Mouse (Mus musculus): Measurements from ENCODE around the gene Pnpla5.

- TF ChIP-seq POLR2A (IDR thresholded peaks at IDR 0.05; ENCODE audit: low read depth, low read length) (peak; percentile 55), CTCF (IDR thresholded peaks at IDR 0.05; ENCODE audit: borderline replicate concordance, insufficient read depth, low read length) (0 out of 2 replicates have a peak, but pooled peaks have one; percentile 7)
Measured at GRCm38 (mm10) chr15:84167600-84167999, 44.6 kb upstream of the Pnpla5 start, which contains the start of gene Pnpla3.

Data from embryonic fibroblast, embryonic 13.5 days (primary cell).